Mouse (Mus musculus) left cerebral cortex, adult 18-20 months (tissue): ENCODE data around the gene Ssb. TPM values are rescaled to one million over a fixed set of nuclear protein-coding genes. Genes with fewer than 3 reads are reported as not detected.

Experiments used
- total RNA-seq, 2 experiments: library from RNA; stranded (reverse); gene quantifications; 2 replicates each; pipeline ENCODE4 v1.2.3; 2021

Gene Ssb
- total RNA-seq, 2 experiments from 2014 or later: 121 to 128 TPM

Other genes starting within 250 kb of the Ssb start
- 10 to 100 TPM; 24.5 to 28.4 TPM for gene Bbs5, start 214.4 kb upstream of the Ssb start, total RNA-seq
- gene Klhl41, start 191.4 kb upstream of the Ssb start, total RNA-seq: under 1 TPM; 0.88 to 0.94 TPM
- gene Fastkd1, start 148.0 kb upstream of the Ssb start, total RNA-seq: 10 to 100 TPM; 14.4 to 15.4 TPM
- 10 to 100 TPM; 66.6 to 69.0 TPM for gene Ppig, start 139.0 kb upstream of the Ssb start, total RNA-seq
- gene Ccdc173, start 72.0 kb upstream of the Ssb start, total RNA-seq: 1 to 10 TPM; 2.2 to 2.6 TPM
- gene Phospho2, start 71.9 kb upstream of the Ssb start, total RNA-seq: 10 to 100 TPM; 25.3 to 26.2 TPM
- 10 to 100 TPM; 54.2 to 54.4 TPM for gene Klhl23, start 39.6 kb upstream of the Ssb start, total RNA-seq
- 10 to 100 TPM; 14.1 to 16.6 TPM for gene Mettl5, start 24.1 kb downstream of the Ssb start, total RNA-seq
- gene Ubr3, start 35.7 kb downstream of the Ssb start, total RNA-seq: 100 to 1,000 TPM; 118 to 130 TPM
- gene Myo3b, start 177.6 kb downstream of the Ssb start, total RNA-seq: under 1 TPM; 0.68 to 0.86 TPM